Mouse (Mus musculus): ENCODE data around the gene Eid3. TPM values are rescaled to one million over a fixed set of nuclear protein-coding genes. Genes with fewer than 3 reads are reported as not detected.

Eid3 gene
- 0.61 and 0.68 TPM in 2 replicates for polyA plus RNA-seq (2012; rRNA removed)

- Histone ChIP-seq H3K4me3 (ENCODE audit: insufficient read depth, low read length) (no peak within 1 kb of the TSS), H3K27ac (ENCODE audit: insufficient read depth, low read length) (no peak within 1 kb of the TSS), H3K4me1 (ENCODE audit: control insufficient read depth, insufficient read depth, low read length) (peaks cover 2% of the 10 kb centered on the region)
- TF ChIP-seq POLR2A (IDR thresholded peaks at IDR 0.05; ENCODE audit: extremely low read depth, insufficient read depth, low read length), result no peak
- no peak for TF ChIP-seq CTCF (IDR thresholded peaks at IDR 0.05; ENCODE audit: extremely low read depth, insufficient read depth, low read length)
Measured at GRCm38 (mm10) chr10:82866356-82866755, at the start of gene Eid3. Gene Eid3, plus strand, starts transcription at chr10:82866626.

- no peak for TF ChIP-seq CTCF (IDR thresholded peaks at IDR 0.05; ENCODE audit: extremely low read depth, insufficient read depth, low read length)
- TF ChIP-seq POLR2A (IDR thresholded peaks at IDR 0.05; ENCODE audit: extremely low read depth, insufficient read depth, low read length), result no peak
- H3K4me3 ChIP-seq (ENCODE audit: insufficient read depth, low read length), result no peak overlapping the region
- H3K27ac ChIP-seq (ENCODE audit: insufficient read depth, low read length), result no peak overlapping the region
- no peaks in the 10 kb centered on the region; the same call in 1 of the 2 replicates for H3K4me1 ChIP-seq (ENCODE audit: control insufficient read depth, insufficient read depth, low read length)
Measured at GRCm38 (mm10) chr10:82817514-82817913, 48.9 kb upstream of the Eid3 start.

- Histone ChIP-seq H3K4me1 (ENCODE audit: control insufficient read depth, insufficient read depth, low read length) (no peaks in the 10 kb centered on the region; the same call in 1 of the 2 replicates), H3K4me3 (ENCODE audit: insufficient read depth, low read length) (no peak overlapping the region)
- TF ChIP-seq POLR2A (IDR thresholded peaks at IDR 0.05; ENCODE audit: extremely low read depth, insufficient read depth, low read length) (no peak), CTCF (IDR thresholded peaks at IDR 0.05; ENCODE audit: extremely low read depth, insufficient read depth, low read length) (no peak)
Measured at GRCm38 (mm10) chr10:82817936-82818335, 48.5 kb upstream of the Eid3 start.

GRCm38 (mm10) chr10:82818661-82819060, 47.8 kb upstream of the Eid3 start:
- Histone ChIP-seq H3K4me3 (ENCODE audit: insufficient read depth, low read length) (no peak overlapping the region), H3K27ac (ENCODE audit: insufficient read depth, low read length) (no peak overlapping the region), H3K4me1 (ENCODE audit: control insufficient read depth, insufficient read depth, low read length) (no peaks in the 10 kb centered on the region; the same call in 1 of the 2 replicates)
- TF ChIP-seq POLR2A (IDR thresholded peaks at IDR 0.05; ENCODE audit: extremely low read depth, insufficient read depth, low read length) (no peak), CTCF (IDR thresholded peaks at IDR 0.05; ENCODE audit: extremely low read depth, insufficient read depth, low read length) (no peak)

More at GRCm38 (mm10) chr10:82817936-82818335, 48.5 kb upstream of the Eid3 start:
- H3K27ac ChIP-seq (ENCODE audit: insufficient read depth, low read length), result no peak overlapping the region

GRCm38 (mm10) chr10:82823108-82823778, 43.2 kb upstream of the Eid3 start:
- H3K4me3 ChIP-seq (ENCODE audit: insufficient read depth, low read length), result no peak overlapping the region
- no peak overlapping the region for H3K27ac ChIP-seq (ENCODE audit: insufficient read depth, low read length)
- H3K4me1 ChIP-seq (ENCODE audit: control insufficient read depth, insufficient read depth, low read length), result no peaks in the 10 kb centered on the region
- TF ChIP-seq CTCF (IDR thresholded peaks at IDR 0.05; ENCODE audit: extremely low read depth, insufficient read depth, low read length), result no peak
- TF ChIP-seq POLR2A (IDR thresholded peaks at IDR 0.05; ENCODE audit: extremely low read depth, insufficient read depth, low read length), result no peak

- TF ChIP-seq POLR2A (IDR thresholded peaks at IDR 0.05; ENCODE audit: extremely low read depth, insufficient read depth, low read length) (no peak), CTCF (IDR thresholded peaks at IDR 0.05; ENCODE audit: extremely low read depth, insufficient read depth, low read length) (no peak)
Measured at GRCm38 (mm10) chr10:82823779-82824177, 42.6 kb upstream of the Eid3 start.

GRCm38 (mm10) chr10:82824541-82824940, 41.9 kb upstream of the Eid3 start:
- no peak overlapping the region for H3K27ac ChIP-seq (ENCODE audit: insufficient read depth, low read length)
- TF ChIP-seq CTCF (IDR thresholded peaks at IDR 0.05; ENCODE audit: extremely low read depth, insufficient read depth, low read length) (no peak), POLR2A (IDR thresholded peaks at IDR 0.05; ENCODE audit: extremely low read depth, insufficient read depth, low read length) (no peak)
- H3K4me3 ChIP-seq (ENCODE audit: insufficient read depth, low read length), result no peak overlapping the region
- H3K4me1 ChIP-seq (ENCODE audit: control insufficient read depth, insufficient read depth, low read length), result no peaks in the 10 kb centered on the region

More at GRCm38 (mm10) chr10:82823779-82824177, 42.6 kb upstream of the Eid3 start:
- Histone ChIP-seq H3K27ac (ENCODE audit: insufficient read depth, low read length) (no peak overlapping the region), H3K4me1 (ENCODE audit: control insufficient read depth, insufficient read depth, low read length) (no peaks in the 10 kb centered on the region), H3K4me3 (ENCODE audit: insufficient read depth, low read length) (no peak overlapping the region)

GRCm38 (mm10) chr10:82826516-82826915, 39.9 kb upstream of the Eid3 start:
- no peak overlapping the region for H3K4me3 ChIP-seq (ENCODE audit: insufficient read depth, low read length)
- TF ChIP-seq POLR2A (IDR thresholded peaks at IDR 0.05; ENCODE audit: extremely low read depth, insufficient read depth, low read length) (no peak), CTCF (IDR thresholded peaks at IDR 0.05; ENCODE audit: extremely low read depth, insufficient read depth, low read length) (no peak)
- no peak overlapping the region for H3K27ac ChIP-seq (ENCODE audit: insufficient read depth, low read length)
- H3K4me1 ChIP-seq (ENCODE audit: control insufficient read depth, insufficient read depth, low read length), result no peaks in the 10 kb centered on the region

GRCm38 (mm10) chr10:82833926-82834325, 32.5 kb upstream of the Eid3 start, which contains the start of gene Txnrd1:
Gene Txnrd1, plus strand, starts transcription at chr10:82833951.
- Histone ChIP-seq H3K27ac (ENCODE audit: insufficient read depth, low read length) (no peak within 1 kb of the TSS), H3K4me1 (ENCODE audit: control insufficient read depth, insufficient read depth, low read length) (no peaks in the 10 kb centered on the region), H3K4me3 (ENCODE audit: insufficient read depth, low read length) (no peak within 1 kb of the TSS)
- TF ChIP-seq POLR2A (IDR thresholded peaks at IDR 0.05; ENCODE audit: extremely low read depth, insufficient read depth, low read length) (no peak), CTCF (IDR thresholded peaks at IDR 0.05; ENCODE audit: extremely low read depth, insufficient read depth, low read length) (no peak)

GRCm38 (mm10) chr10:82835898-82836297, 30.5 kb upstream of the Eid3 start:
- TF ChIP-seq POLR2A (IDR thresholded peaks at IDR 0.05; ENCODE audit: extremely low read depth, insufficient read depth, low read length) (no peak), CTCF (IDR thresholded peaks at IDR 0.05; ENCODE audit: extremely low read depth, insufficient read depth, low read length) (no peak)
- H3K4me3 ChIP-seq (ENCODE audit: insufficient read depth, low read length), result no peak overlapping the region
- no peaks in the 10 kb centered on the region for H3K4me1 ChIP-seq (ENCODE audit: control insufficient read depth, insufficient read depth, low read length)
- no peak overlapping the region for H3K27ac ChIP-seq (ENCODE audit: insufficient read depth, low read length)

Data from cortical plate, adult 2 months (tissue).